Mouse (Mus musculus) neural tube, embryonic 11.5 days (tissue): ENCODE measurements around the gene Ggps1. TPM values are rescaled to one million over a fixed set of nuclear protein-coding genes. Genes with fewer than 3 reads are reported as not detected.
"Not testable (repeated sequence)": the region's sequence is repeated elsewhere in the genome, so short reads cannot be mapped to it uniquely, and the experiment has no call there.

Experiments
- ATAC-seq: fragments of 200-750 bp; cut with Nextera tagmentation; 2 replicates; pipeline ENCODE4 v1.8.0; 2017; ENCODE audit warnings: moderate number of reproducible peaks, mild to moderate bottlenecking, moderate TSS enrichment, moderate library complexity; ENCODE audit not compliant: insufficient read depth, low FRiP score, low TSS enrichment
- DNase-seq: peaks from one replicate; pipeline ENCODE4 v3.0.0-alpha.2; 2015; ENCODE audit warnings: low spot score
- H3K27ac ChIP-seq: fragments of 300-500 bp; sonication (generic); 2 replicates; pipeline ENCODE4 v1.5.1; 2014; ENCODE audit warnings: low read depth, mild to moderate bottlenecking, low read length
- H3K27me3 ChIP-seq: fragments of 300-500 bp; sonication (generic); 2 replicates; pipeline ENCODE4 v1.6.1; 2014; ENCODE audit warnings: mild to moderate bottlenecking, low read length, mixed read lengths; ENCODE audit not compliant: control insufficient read depth, insufficient read depth
- H3K36me3 ChIP-seq: fragments of 300-500 bp; sonication (generic); 2 replicates; pipeline ENCODE4 v1.6.1; 2014; ENCODE audit warnings: mild to moderate bottlenecking, low read length, moderate library complexity, mixed read lengths; ENCODE audit not compliant: control insufficient read depth, insufficient read depth
- H3K4me1 ChIP-seq: fragments of 300-500 bp; sonication (generic); 2 replicates; pipeline ENCODE4 v1.6.1; 2014; ENCODE audit warnings: low read length, mixed read lengths; ENCODE audit not compliant: control insufficient read depth, insufficient read depth
- H3K4me2 ChIP-seq: fragments of 300-500 bp; sonication (generic); 2 replicates; pipeline ENCODE4 v1.6.1; 2014; ENCODE audit warnings: low read depth, mild to moderate bottlenecking, moderate library complexity
- H3K4me3 ChIP-seq: fragments of 300-500 bp; sonication (generic); 2 replicates; pipeline ENCODE4 v1.5.1; 2014; ENCODE audit warnings: low read depth, low read length
- H3K9ac ChIP-seq: fragments of 300-500 bp; sonication (generic); 2 replicates; pipeline ENCODE4 v1.6.1; 2014; ENCODE audit warnings: mild to moderate bottlenecking, low read length
- H3K9me3 ChIP-seq: fragments of 300-500 bp; sonication (generic); 2 replicates; pipeline ENCODE4 v1.6.1; 2016; ENCODE audit warnings: low read length; ENCODE audit not compliant: control insufficient read depth
- WGBS: fragments of 180-500 bp; shearing (Covaris S2); extraction: QIAGEN DNeasy Blood & Tissue Kit; methylation state at CpG from one replicate; pipeline ENCODE4 v1.1.7; 2014; 5-methylcytosine and 5-hydroxymethylcytosine counted together
- polyA plus RNA-seq: library from polyadenylated mRNA; unstranded; fragments of >200 nt; fragmentation: Nextera tagmentation; extraction: Ambion mirVana; gene quantifications from 2 replicates; pipeline ENCODE4 v1.2.1, GENCODE M21; 2014

The Ggps1 gene
- polyA plus RNA-seq, 1 experiment from 2014 or later, result 76.9 TPM

- H3K9ac ChIP-seq, result no peak overlapping the region
- no peak for DNase-seq
- no peak overlapping the region for H3K4me3 ChIP-seq
- no peaks in the 10 kb centered on the region for H3K9me3 ChIP-seq
- 79% methylated on average over 2 of the region's 2 CpGs for WGBS
- no peak overlapping the region for H3K4me2 ChIP-seq
- no peaks in the 10 kb centered on the region for H3K4me1 ChIP-seq
- no peak for ATAC-seq
- no peak overlapping the region for H3K27ac ChIP-seq
- peaks cover 4% of the 10 kb centered on the region; the same call in 1 of the 2 replicates for H3K36me3 ChIP-seq
- H3K27me3 ChIP-seq, result no peaks in the 10 kb centered on the region
These were observed 18.8 kb downstream of the Ggps1 start for GRCm38 (mm10) chr13:14044521-14044920.

GRCm38 (mm10) chr13:14043851-14044250 is 19.4 kb downstream of the Ggps1 start:
- no peak for ATAC-seq

GRCm38 (mm10) chr13:14040186-14040585 is 23.1 kb downstream of the Ggps1 start:
- whole genome bisulfite sequencing, result 47% methylated on average over 5 of the region's 5 CpGs
- ATAC-seq, result no peak
- no peak for DNase-seq

More at GRCm38 (mm10) chr13:14043851-14044250, 19.4 kb downstream of the Ggps1 start:
- Histone ChIP-seq H3K36me3 (peaks cover 2% of the 10 kb centered on the region; the same call in 1 of the 2 replicates), H3K9ac (no peak overlapping the region), H3K4me1 (no peaks in the 10 kb centered on the region), H3K27me3 (no peaks in the 10 kb centered on the region), H3K27ac (no peak overlapping the region), H3K4me2 (no peak overlapping the region), H3K4me3 (no peak overlapping the region), H3K9me3 (no peaks in the 10 kb centered on the region)
- DNase-seq, result no peak

GRCm38 (mm10) chr13:14039292-14039965 is 23.9 kb downstream of the Ggps1 start, which contains the start of gene Tbce:
TSS of gene Tbce (minus strand) at chr13:14039638.
- WGBS, result under 1% methylated on average over 35 of the region's 35 CpGs
- H3K4me2 ChIP-seq, result peak within 1 kb of the TSS; percentile 82
- H3K9ac ChIP-seq, result peak within 1 kb of the TSS; percentile 87
- peak; percentile 92 for DNase-seq
- peak within 1 kb of the TSS; percentile 67 for H3K4me3 ChIP-seq
- H3K27ac ChIP-seq, result peak within 1 kb of the TSS; percentile 90
- H3K36me3 ChIP-seq, result no peaks in the 10 kb centered on the region
- H3K9me3 ChIP-seq, result no peaks in the 10 kb centered on the region
- no peaks in the 10 kb centered on the region for H3K4me1 ChIP-seq
- no peaks in the 10 kb centered on the region for H3K27me3 ChIP-seq
- peak; percentile 96 for ATAC-seq

More at GRCm38 (mm10) chr13:14040186-14040585, 23.1 kb downstream of the Ggps1 start:
- Histone ChIP-seq H3K4me2 (peak overlapping the region; percentile 82), H3K36me3 (no peaks in the 10 kb centered on the region), H3K4me3 (peak overlapping the region; percentile 67), H3K27me3 (no peaks in the 10 kb centered on the region), H3K9me3 (no peaks in the 10 kb centered on the region), H3K27ac (no peak overlapping the region), H3K9ac (no peak overlapping the region), H3K4me1 (no peaks in the 10 kb centered on the region)

GRCm38 (mm10) chr13:14038911-14039291 is 24.4 kb downstream of the Ggps1 start:
- H3K4me1 ChIP-seq, result no peaks in the 10 kb centered on the region
- no peaks in the 10 kb centered on the region for H3K27me3 ChIP-seq
- DNase-seq (no peak), ATAC-seq (peak; percentile 49)
- H3K27ac ChIP-seq, result no peak overlapping the region; the same call in 1 of the 2 replicates
- peak overlapping the region; percentile 82 for H3K4me2 ChIP-seq
- H3K9me3 ChIP-seq, result no peaks in the 10 kb centered on the region
- 4% methylated on average over 7 of the region's 8 CpGs for WGBS
- H3K9ac ChIP-seq, result peak overlapping the region; percentile 87
- H3K36me3 ChIP-seq, result no peaks in the 10 kb centered on the region
- peak overlapping the region; percentile 67 for H3K4me3 ChIP-seq

- WGBS, result 91% methylated on average over 11 of the region's 11 CpGs
- ATAC-seq, result no peak
- no peaks in the 10 kb centered on the region for H3K36me3 ChIP-seq
- H3K4me1 ChIP-seq, result no peaks in the 10 kb centered on the region
- H3K4me2 ChIP-seq, result no peak overlapping the region
- no peak for DNase-seq
- no peak overlapping the region for H3K4me3 ChIP-seq
- no peaks in the 10 kb centered on the region for H3K27me3 ChIP-seq
- no peak overlapping the region for H3K27ac ChIP-seq
- no peak overlapping the region for H3K9ac ChIP-seq
- H3K9me3 ChIP-seq, result no peaks in the 10 kb centered on the region
These were observed 27.2 kb downstream of the Ggps1 start for GRCm38 (mm10) chr13:14035875-14036630.

GRCm38 (mm10) chr13:14035352-14035751 is 27.9 kb downstream of the Ggps1 start:
- H3K4me1 ChIP-seq, H3K9ac ChIP-seq, H3K4me2 ChIP-seq, H3K27me3 ChIP-seq, H3K27ac ChIP-seq, H3K36me3 ChIP-seq, H3K9me3 ChIP-seq, H3K4me3 ChIP-seq, DNase-seq, ATAC-seq: not testable (repeated sequence)
- 93% methylated on average over 3 of the region's 3 CpGs for WGBS

GRCm38 (mm10) chr13:14034073-14034348 is 29.3 kb downstream of the Ggps1 start:
- DNase-seq, result no peak
- no peak for ATAC-seq

More at GRCm38 (mm10) chr13:14034073-14034348, 29.3 kb downstream of the Ggps1 start:
- H3K9me3 ChIP-seq, result no peaks in the 10 kb centered on the region
- no peaks in the 10 kb centered on the region for H3K4me1 ChIP-seq
- no peak overlapping the region for H3K9ac ChIP-seq
- no peak overlapping the region for H3K27ac ChIP-seq
- H3K4me3 ChIP-seq, result no peak overlapping the region
- H3K27me3 ChIP-seq, result no peaks in the 10 kb centered on the region
- H3K36me3 ChIP-seq, result no peaks in the 10 kb centered on the region
- H3K4me2 ChIP-seq, result no peak overlapping the region
